Mouse (Mus musculus): ENCODE data around the gene Pla2g3.

Pla2g3 gene

DNA sequence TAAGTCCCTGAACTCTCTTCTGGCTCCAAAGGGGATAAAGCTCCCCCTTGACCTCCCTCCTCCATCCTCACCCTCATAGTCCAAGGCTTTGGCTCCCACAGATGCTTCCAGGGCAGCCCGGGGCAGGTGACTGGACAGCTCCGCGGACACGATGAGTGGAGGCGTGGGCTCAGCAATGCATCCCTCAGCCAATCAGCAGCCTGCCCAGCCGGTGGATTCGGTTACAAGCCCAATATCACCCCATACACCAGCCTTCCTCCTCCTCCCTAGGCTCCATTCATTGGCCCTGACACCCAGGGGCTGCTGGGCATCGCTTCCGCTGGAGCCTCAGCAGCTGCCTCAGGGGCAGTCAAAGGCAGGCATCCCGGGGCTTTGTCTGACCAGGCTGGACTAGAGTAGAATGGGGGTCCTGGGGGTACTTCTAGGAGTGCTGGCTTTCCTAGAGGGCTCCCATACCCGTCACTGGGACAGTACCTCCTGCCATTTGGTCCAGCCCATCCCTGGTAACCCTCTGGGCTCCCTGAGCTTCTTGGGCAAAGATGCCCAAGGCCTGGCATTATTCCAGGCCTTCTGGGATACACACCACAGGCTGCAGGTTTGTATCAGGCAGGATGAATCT, at the start of gene Pla2g3:
Gene Pla2g3, plus strand, starts transcription at position 333 of the 619 bp plus-strand sequence.
- DNase-seq (ENCODE audit: low read depth): no peak

DNA sequence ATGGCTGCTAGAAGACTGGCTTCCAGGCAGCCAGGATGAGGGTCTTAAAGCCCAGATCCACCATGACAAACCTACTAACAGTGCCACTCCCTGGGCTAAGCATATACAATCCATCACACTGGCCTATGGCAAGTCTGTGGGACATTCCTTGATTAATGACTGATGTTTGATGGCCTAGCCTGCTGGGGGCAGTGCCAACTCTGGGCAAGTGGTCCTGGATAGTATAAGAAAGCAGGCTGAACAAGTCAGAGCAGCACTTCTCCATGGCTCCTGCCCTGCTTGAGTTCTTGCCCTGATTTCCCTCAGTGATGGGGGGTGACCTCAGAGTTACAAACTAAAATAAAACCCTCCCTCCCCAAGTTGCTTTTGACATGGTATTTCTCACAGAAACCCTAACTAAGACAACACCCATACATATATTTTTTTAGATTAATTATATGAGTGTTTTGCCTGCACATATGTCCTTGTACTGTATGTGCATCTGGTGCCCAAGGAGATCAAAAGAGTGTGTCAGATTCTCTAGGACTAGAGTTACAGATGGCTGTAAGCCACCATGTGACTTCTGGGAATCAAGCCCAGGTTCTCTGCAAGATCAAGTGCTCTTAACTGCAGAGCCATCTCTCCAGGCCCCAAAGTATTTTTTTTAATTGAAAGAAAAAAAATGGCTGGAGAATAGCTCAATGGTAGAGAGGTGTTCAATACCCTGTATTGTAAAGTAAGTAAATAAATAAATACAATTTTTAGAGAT, 46.2 kb upstream of the Pla2g3 start:
- no peak for DNase-seq (ENCODE audit: low read depth)

DNA sequence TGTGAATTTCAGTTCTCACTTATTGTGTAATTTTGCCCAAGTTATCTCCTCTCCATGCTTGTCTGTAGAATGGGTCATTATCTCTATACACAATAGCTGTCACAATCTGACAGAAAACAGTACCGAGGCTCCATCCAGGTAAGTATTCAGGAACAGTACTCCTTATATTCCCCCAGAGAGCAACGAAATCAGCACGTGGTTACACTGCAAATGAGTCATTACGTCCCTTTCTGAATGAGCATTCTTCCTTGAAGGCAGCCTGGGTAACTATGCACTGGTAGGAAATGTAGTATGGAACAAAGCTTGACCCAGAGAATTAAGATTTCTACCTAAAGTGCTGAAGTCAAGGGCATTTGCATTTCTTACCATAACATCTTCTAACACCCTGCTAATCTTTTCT, 45.4 kb upstream of the Pla2g3 start:
- no peak for DNase-seq (ENCODE audit: low read depth)

DNA sequence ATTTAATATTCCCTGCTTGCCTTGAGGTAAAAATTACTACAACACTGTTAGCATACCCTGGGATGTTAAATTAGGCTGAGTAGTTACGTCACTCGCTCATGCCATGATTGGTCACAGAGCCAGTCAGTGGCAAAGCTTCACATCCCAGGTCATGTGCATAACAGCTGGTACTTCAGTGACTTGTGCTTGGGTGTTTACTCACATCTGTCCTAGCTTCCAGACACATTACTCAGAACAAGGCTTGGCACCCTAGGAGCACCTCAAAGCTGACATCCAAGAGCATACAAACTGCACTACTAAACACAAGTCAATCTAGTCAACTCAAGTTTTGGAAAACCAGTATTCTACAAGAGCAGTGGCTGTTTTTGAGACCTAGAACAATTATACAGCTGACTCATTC, 45.0 kb upstream of the Pla2g3 start:
- no peak for DNase-seq (ENCODE audit: low read depth)

DNA sequence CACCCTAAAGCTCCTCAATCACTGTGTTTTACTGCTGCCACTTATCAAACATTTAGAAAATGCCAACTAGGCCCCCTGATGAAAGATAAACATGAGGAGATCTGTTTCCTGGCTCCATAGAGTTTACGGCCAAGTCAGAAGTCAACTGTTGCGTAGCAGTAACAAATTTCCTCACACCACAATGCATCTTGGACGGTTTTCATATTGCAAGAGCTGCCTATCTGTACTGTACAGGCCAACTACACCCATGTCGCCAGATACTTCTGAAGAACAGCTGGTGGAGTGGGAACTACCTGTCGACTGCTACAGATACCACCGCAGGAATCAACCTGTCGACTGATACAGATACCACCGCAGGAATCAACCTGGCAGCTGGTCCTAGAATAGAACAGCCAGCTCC, 43.2 kb upstream of the Pla2g3 start:
- DNase-seq (ENCODE audit: low read depth): no peak

DNA sequence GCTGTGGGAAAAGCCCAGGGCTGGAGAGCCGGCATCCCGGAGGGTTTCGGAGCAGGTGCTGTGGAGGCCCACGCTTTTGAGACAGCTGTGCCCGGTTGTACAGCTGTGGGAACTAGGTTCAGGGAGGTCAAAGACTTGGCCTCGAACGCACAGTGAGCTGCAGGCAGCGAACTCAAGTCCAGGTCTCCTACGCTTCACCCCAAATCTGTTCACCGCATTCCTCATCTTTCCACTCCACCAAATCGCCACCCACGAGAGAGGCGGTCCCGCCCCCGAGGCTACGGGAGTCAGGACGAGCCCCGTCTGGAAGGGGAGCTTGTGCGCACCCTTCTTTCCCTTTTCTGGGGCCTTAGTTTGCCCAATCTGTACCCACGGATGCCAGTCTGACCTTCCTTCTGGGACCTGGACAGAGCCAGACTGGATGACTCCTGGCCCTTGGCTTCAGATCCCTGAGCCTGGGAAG, 36.4 kb upstream of the Pla2g3 start:
- DNase-seq (ENCODE audit: low read depth): no peak

DNA sequence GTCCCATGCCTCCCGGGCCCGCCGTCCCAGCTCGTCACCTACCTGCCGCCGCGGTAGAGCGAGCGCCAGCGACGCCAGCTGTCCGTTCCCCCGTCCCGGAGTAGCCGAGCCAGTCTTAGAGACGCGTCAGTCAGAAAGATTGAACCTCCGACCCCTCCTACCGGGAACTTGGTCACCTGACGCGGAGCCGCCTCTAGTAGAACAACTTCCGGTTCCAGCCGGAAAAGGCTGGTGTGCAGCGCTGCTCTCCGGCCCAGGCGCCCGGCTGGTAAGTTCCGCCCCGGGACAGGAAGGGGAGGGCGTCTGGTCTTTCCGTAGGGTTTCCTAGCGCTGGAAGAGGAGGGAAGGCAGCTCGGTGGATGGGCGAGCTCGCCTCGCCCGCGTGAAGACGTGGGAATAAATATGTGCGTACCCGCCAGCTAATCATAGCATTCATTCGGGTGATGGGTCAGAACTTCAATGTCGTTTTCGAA, 35.9 kb upstream of the Pla2g3 start, which contains the start of gene Rnf185:
Gene Rnf185, minus strand, starts transcription at position 197 of the 473 bp plus-strand sequence.
- DNase-seq (ENCODE audit: low read depth): peak; percentile 97

DNA sequence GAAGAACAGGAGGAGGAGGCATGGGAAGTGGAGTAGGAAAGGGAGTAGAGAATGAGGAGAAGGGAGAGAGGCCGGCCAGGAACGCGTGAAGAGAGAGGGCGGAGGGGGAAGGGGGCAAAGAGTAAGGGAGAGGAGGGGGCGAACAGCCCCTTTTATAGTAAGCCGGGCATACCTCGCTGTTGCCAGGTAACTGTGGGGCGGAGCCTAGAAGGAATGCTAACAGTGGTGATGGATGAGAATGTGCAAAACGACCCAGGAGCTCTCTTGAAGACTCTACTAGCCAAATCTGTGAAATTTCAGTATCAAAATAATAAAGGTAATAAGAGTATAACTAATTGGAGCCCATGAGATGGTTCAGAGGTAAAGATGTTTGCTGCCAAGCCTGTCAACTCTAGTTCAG, 35.3 kb upstream of the Pla2g3 start:
- DNase-seq (ENCODE audit: low read depth): peak; percentile 52

DNA sequence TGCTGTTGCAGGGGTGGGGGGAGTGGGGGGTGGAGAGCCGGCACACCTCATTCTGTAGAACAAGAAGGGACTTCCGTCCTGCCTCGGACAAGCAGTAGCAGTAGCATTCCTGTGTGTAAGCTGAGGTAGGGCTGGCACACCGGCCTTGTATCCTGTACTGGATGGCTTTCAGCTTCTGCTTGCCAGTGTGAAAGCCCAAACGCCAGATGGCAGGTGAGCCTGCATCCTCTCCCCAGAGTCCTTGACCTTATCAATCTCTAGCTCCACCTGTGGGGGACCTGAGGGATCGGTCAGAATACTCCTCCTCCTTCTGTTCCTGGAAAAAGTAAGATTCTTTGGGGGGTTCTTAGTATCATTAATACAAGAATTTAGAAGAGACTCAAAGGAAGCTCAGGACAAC, 34.6 kb upstream of the Pla2g3 start:
- peak; percentile 57 for DNase-seq (ENCODE audit: low read depth)

DNA sequence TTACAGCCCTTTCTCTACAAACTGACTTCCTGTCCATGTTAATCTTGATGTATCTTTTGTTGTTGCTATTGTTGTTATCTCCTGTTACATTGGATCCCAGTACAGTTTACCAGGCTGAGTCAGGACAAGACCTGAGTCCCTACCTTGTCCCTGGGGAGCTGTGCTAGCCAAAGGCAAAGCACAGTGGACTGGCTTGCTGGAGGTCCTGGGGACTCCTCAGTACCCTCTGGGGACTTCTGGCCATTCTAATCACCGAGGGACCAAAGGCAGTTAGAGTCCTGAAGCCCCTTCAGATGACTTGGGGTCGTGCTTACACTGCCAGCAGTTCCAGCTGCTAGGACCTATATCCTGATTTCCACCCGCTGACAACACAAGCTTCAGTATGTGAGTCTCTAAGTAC, 33.6 kb upstream of the Pla2g3 start:
- DNase-seq (ENCODE audit: low read depth): no peak

DNA sequence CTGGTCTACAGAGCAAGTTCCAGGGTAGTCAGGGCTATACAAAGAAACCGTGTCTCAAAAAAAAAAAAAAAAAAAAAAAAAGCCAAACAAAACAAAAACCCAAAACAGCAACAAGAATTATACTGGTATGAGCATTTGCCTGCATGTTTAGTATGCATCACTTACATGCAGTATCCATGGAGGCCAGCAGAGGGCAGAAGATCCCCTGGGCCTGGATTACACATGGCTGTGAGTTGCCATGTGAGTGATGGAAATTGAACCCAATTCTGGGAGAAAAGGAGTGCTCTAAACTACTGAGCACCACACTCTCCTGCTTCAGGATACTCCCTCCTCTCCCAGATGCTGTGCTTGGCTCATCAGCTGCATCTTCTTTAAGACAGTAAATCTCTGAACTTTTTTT, 31.7 kb upstream of the Pla2g3 start:
- peak; percentile 80 for DNase-seq (ENCODE audit: low read depth)

DNA sequence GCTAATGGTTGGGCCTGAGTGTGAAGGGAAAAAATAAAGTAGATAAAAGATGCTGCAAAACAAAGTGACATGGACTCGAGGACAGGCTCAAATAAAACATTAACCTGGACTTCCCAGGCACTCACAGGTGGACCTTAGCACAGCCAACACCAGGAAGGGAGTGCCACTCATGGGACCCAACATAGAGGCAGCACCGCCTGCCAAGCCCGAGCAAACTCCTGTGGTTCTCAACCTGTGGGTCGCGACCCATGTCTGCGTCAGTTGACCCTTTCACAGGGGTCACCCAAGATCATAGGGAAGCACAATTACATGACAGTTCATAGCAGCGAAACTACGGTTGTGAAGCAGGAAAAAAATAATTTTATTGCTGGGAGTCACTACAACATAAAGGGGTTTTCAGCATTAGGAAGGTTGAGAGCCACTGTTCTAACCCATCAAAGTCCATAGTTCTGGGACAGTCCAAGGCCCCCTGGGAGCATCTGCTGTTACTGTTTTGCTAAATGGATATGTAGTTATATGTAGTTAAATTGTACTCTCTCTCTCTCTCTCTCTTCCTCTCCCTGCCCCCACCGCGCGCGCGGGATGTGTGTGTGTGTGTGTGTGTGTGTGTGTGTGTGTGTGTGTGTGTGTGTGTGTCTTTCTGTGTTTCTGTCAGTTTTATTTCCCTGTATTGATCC, 29.5 kb upstream of the Pla2g3 start:
- no peak for DNase-seq (ENCODE audit: low read depth)

DNA sequence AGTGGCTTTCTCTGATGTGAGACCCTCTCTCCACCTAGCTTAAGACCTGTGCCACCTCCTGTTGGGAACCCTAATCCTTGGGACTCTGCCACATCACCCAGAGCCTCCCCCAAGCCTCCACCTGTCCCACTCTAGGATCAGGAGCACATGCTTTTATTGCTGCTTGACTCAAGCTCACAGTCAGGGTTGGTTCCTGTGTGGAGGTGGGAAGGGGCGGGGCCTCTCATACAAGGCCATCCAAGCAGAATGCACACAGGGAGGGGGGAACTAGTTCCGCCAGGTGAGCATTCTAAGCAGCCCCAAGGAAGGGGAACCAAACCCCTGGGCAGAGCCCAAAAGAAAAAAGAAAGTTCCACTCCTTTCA, 29.0 kb upstream of the Pla2g3 start:
- no peak for DNase-seq (ENCODE audit: low read depth)

DNA sequence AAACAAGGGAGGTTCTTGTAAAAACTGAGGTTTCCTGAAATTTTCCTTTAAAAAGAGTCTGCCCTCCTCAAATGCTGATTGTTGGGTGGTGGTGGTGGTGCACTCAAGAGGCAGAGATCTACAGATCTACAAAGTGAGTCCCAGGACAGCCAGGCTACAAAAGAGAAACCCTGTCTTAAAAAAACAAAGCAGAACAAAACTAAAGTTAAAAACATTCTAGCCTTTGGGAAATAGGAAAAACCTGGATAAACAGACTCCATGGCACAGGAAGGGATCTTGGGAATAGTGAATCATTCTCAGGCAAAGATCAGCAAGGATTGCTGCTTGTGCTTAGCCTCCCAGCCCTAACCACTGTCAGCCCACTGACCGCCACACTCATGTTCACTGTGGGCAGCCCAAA, 25.2 kb upstream of the Pla2g3 start:
- DNase-seq (ENCODE audit: low read depth): no peak

DNA sequence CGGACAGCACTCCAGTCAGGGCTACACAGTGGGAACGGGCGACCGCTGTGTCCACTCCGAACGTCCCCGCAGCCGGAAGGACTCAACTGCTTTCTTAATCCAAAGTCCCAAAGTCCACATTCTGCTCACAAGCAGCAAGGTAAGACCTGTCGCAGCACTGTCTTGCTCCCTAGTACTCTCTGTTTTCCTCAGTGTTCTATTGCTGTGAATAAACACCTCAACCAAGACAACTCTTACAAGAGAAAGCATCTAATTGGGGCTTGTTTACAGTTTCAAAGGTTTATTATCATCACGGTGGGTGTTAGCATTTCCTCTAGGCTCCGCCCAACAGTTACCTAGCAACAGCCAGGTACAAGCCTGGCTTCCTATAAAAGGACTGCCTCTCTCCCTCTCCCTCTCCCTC, 16.6 kb upstream of the Pla2g3 start:
- no peak for DNase-seq (ENCODE audit: low read depth)

DNA sequence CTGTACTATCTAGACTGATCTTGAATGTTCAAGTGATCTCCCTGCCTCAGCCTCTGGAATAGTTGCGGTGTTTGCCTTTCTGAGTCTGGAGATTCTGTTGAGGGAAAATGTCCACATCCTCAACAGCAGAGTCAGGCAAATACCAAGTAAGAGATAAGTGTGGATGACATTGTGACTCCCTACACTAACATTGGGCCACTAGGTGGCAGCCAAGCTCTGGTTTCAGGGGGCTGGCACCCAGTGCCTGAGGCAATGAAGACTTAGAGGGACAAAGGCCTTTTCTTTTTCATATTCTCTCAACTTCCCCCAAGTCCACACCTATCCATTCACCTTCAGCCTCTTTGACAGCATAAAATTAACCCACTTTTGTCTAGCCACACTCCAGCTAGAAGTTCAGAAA, 15.6 kb upstream of the Pla2g3 start:
- peak; percentile 82 for DNase-seq (ENCODE audit: low read depth)

DNA sequence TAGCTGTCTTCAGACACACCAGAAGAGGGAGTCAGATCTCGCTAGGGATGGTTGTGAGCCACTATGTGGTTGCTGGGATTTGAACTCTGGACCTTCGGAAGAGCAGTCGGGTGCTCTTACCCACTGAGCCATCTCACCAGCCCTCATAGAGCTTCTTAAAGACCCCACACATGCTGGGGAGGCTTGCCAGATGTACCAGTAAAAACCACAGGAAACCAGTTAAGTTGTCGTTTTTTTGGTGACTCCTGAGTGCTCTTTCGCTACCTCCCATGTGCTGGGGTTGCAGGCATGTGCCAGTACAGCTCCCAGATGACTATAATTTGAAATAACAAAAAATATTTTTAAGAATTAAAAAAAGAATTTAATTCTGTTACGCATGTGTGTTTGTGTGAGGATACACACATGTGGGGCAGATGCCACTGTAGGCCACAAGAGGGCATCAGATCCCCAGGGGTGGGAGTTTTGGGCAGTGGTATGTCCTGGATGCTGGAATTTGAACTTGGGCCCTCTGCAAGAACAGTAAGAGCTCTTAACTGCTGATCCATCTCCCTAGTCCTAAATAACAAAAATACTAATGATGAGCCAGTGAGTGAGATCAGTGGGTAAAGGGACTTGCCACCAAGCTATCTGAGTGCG, 13.5 kb upstream of the Pla2g3 start:
- DNase-seq (ENCODE audit: low read depth): peak; percentile 44

DNA sequence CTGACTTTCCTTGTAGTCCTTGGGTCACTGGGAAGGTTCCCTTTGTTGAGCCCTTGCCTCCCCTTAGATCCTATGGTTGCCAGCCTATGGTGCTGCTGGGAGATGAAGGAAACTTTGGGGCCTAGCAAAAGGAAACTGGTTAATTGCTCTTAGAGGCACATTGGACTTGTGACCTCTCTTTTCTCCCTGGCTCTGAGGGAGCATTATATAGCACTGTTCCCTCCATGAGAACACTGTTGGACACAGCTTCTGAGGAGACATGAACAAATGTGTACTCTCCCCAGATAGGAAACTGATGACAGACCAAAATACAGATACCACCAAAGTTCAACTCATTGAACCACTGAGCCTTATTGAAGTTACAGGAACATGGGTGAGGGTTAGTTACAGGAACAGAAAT, 12.6 kb upstream of the Pla2g3 start:
- no peak for DNase-seq (ENCODE audit: low read depth)

DNA sequence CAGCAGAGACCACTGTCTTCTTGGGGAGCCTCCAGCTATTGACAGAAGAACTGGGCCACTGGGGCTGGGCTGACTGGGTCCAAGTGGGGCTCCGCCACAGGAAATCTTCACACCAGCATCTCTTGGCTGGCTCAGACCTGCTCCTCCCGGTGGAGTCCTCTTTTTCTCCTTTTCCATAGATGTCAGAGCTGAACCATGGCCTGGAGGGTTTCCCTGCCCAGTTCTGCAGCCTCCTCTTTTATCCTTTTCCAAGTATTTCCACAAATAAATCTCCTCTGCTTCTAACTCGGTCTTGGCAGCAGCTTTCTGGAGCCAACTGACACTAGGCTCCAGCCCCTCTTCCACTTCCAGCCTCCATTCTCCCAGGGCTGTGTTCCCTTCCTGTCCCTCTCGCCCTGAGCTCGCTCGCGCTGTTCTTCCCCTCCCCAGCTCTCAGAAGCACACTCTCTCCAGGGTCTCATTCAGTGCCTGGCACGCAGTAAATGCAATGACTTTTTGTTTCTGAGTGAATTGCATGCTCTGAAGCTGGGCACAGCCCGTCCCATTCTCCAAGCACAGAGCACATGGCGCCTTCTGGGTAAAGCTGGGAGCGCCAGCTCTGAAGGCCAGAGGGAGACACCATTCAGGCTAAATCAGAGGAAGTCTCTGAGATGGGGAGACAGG, 4.0 kb upstream of the Pla2g3 start:
- DNase-seq (ENCODE audit: low read depth): no peak

DNA sequence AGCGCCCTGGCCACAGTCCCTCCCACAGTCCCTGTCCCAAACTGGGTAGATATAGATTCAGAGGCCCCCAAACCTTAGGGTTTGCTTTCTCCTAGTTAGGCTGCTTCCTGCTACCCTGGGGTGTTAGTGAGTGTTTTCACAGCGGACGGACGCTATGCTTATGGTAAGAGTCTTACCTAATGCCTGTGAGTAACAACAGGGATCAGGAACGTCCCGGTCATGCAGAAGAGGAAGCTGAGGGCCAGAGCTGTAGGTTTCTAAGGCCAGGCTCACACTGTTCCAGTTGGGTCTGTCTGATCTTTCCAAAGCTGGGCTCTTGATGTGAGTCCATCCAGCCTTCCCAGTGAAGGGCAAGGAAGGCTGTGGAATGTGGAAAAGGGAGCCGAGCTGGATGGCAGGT, 1.7 kb upstream of the Pla2g3 start:
- no peak for DNase-seq (ENCODE audit: low read depth)

DNA sequence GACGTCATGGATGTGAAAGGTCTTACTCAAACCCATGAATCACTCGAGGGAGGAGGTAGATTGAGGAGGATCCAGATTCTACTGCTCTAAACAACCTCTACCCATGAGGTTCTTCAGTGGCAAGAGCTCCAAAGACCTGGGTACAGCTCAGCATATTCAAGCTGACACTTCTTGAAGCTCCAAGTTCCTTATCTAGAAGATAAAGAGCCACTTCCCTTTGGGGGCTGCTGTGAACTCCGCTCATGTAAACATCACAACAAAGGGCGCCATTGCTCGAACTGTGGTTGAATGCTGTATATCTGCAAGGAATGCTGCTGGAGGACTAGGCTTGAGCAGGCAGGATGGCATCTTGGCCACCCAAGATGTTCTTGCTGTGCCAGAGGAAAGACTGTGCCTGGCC, 952 bp downstream of the Pla2g3 start:
- DNase-seq (ENCODE audit: low read depth): no peak

DNA sequence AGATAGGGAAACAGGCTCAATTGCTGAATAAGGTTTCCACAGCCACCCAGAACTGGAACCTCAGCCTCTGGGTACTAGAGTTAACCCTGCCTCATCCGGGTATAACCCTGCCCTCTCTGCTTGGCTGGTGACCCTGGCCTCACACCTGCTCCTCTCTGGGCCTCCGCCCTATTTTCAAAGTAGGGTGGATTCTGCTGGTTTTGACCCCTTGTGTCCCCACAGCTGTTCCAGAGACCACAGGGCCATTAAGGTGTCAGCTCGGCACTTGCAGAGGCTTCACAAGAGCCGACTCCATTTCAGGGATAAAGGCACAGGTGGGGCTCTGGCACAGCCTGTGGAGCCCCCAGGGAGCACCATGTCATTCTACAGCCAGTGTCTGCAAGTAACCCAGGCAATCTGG, 4.7 kb downstream of the Pla2g3 start:
- no peak for DNase-seq (ENCODE audit: low read depth)
